7 mouse cellular contexts compared by ENCODE assay signal in the genomic region with DNA sequence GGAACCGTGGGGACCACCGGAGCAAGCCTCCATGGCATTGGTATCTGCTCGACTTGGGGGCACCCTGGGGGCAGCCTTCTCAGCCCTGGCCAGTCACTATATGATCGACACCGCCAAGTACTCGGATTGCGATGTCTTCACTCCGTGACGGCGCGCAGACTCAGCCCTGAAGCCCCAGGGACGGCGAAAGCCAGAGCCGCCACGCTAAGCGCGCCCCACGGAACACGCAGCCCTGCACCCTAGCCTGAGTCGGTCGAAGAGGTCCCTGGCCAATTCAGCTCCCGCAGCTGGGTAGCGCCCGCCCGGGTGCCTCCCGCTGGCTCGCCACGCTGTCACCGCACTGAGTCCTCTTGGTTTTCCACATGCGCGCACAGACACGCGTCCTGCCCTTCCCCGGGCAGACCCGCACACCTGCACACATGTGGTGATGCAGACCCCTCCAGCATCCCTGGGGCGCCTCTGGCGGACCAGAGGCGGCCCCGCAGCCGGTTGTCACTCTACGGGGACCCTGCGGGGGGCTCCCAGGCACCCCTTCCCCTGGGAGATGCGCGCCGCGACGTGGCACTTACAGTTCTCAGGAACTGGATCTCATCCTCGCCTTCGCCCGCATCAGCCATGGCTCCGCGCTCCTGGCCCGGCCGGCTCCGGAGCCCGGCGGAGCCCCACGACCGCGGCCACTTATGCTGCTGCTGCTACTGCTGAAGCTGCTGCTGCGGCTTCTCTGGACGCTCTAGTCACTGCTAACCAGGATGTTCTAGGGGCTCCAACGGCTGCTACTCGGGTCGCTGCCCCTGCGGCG. TPM values are rescaled to one million over a fixed set of nuclear protein-coding genes. Genes with fewer than 3 reads are reported as not detected.
A peak's percentile ranks its signal among the peaks of the same experiment; 100 is the strongest.
DNase-seq lines count a peak whose midpoint lies in the region; ATAC-seq and TF ChIP-seq lines count a peak whose summit lies in the region.

No protein-coding gene starts in this region.

- intact Hi-C loops in left cerebral cortex, postnatal 10 days (cut with DNase I), result loop anchor here (5.0 to 10.0 kb wide), 3 partner anchors 61 to 344 kb away; no protein-coding TSS in a partner anchor

- H3K4me1 ChIP-seq in ES-Bruce4 (ENCODE audit: control insufficient read depth, insufficient read depth, low read length), result no peaks in the 10 kb centered on the region
- peaks cover 16% of the 10 kb centered on the region for H3K4me1 ChIP-seq in heart, embryonic 16.5 days (ENCODE audit: control insufficient read depth, insufficient read depth, low read length)
- peaks cover 24% of the 10 kb centered on the region for H3K4me1 ChIP-seq in midbrain, embryonic 13.5 days (replicated peaks)
- H3K4me1 ChIP-seq in stomach, embryonic 16.5 days (ENCODE audit: control insufficient read depth, insufficient read depth, low read length), result peaks cover 4% of the 10 kb centered on the region; the same call in 1 of the 2 replicates

- under 1% methylated on average over 67 of the region's 67 CpGs for WGBS in heart, embryonic 16.5 days
- WGBS in midbrain, embryonic 13.5 days, result under 1% methylated on average over 67 of the region's 67 CpGs
- WGBS in stomach, embryonic 16.5 days, result under 1% methylated on average over 67 of the region's 67 CpGs

- peak; percentile 64 for DNase-seq in R1 (ENCODE audit: low read depth, low spot score)
- peak; percentile 48 for DNase-seq in embryo, embryonic 10 days (ENCODE audit: low spot score)
- DNase-seq in left cerebral cortex, postnatal 10 days (ENCODE audit: extremely low spot score in 1 of 2, low spot score in 2 of 2), result peak; percentile 23 to 65

- TF ChIP-seq EP300 in ES-Bruce4 (IDR thresholded peaks at IDR 0.05; ENCODE audit: insufficient read depth, low read depth, low read length), result no peak

- H3K4me2 ChIP-seq in heart, embryonic 16.5 days (ENCODE audit: low read depth, low read length), result peak overlapping the region; percentile 78
- peak overlapping the region; percentile 96 for H3K4me2 ChIP-seq in midbrain, embryonic 13.5 days (replicated peaks)
- H3K4me2 ChIP-seq in stomach, embryonic 16.5 days (ENCODE audit: low read depth, low read length), result peak overlapping the region; percentile 95

- peak; percentile 10 for ATAC-seq in heart, embryonic 16.5 days (replicated peaks; ENCODE audit: extremely low read depth, insufficient read depth, low FRiP score)
- ATAC-seq in midbrain, embryonic 13.5 days, result peak; percentile 81
- peak; percentile 58 for ATAC-seq in stomach, embryonic 16.5 days (ENCODE audit: insufficient read depth, low FRiP score)

- TF ChIP-seq CTCF in ES-Bruce4 (IDR thresholded peaks at IDR 0.05; ENCODE audit: low read depth, low read length), result no peak

- no peak for TF ChIP-seq POLR2A in ES-Bruce4 (IDR thresholded peaks at IDR 0.05; ENCODE audit: insufficient read depth, low read length)

- H3K9ac ChIP-seq in ES-Bruce4 (ENCODE audit: low read depth, poor library complexity, severe bottlenecking), result peak overlapping the region; percentile 95
- peak overlapping the region; percentile 94 for H3K9ac ChIP-seq in heart, embryonic 16.5 days (ENCODE audit: low read length)
- peak overlapping the region; percentile 75 for H3K9ac ChIP-seq in midbrain, embryonic 13.5 days (replicated peaks)
- peak overlapping the region; percentile 71 for H3K9ac ChIP-seq in stomach, embryonic 16.5 days (ENCODE audit: low read length)

- H3K27ac ChIP-seq in ES-Bruce4 (ENCODE audit: insufficient read depth, low read length), result no peak overlapping the region
- peak overlapping the region; percentile 97 for H3K27ac ChIP-seq in heart, embryonic 16.5 days (ENCODE audit: low read length)
- H3K27ac ChIP-seq in midbrain, embryonic 13.5 days, result peak overlapping the region; percentile 80
- no peak overlapping the region for H3K27ac ChIP-seq in stomach, embryonic 16.5 days (ENCODE audit: low read length)

- H3K4me3 ChIP-seq in ES-Bruce4 (ENCODE audit: low read depth, low read length), result peak overlapping the region; percentile 87
- H3K4me3 ChIP-seq in heart, embryonic 16.5 days (ENCODE audit: low read length), result peak overlapping the region; percentile 90
- peak overlapping the region; percentile 63 for H3K4me3 ChIP-seq in midbrain, embryonic 13.5 days (replicated peaks)
- peak overlapping the region; percentile 65 for H3K4me3 ChIP-seq in stomach, embryonic 16.5 days (replicated peaks; ENCODE audit: low read length)

- H3K27me3 ChIP-seq in ES-Bruce4 (ENCODE audit: control insufficient read depth, insufficient read depth, low read length, poor library complexity, severe bottlenecking), result peaks cover 6% of the 10 kb centered on the region
- peaks cover 9% of the 10 kb centered on the region for H3K27me3 ChIP-seq in heart, embryonic 16.5 days (ENCODE audit: control insufficient read depth, insufficient read depth, low read length)
- H3K27me3 ChIP-seq in midbrain, embryonic 13.5 days, result peaks cover 40% of the 10 kb centered on the region
- H3K27me3 ChIP-seq in stomach, embryonic 16.5 days (ENCODE audit: control insufficient read depth, insufficient read depth, low read length), result peaks cover 29% of the 10 kb centered on the region

- no peaks in the 10 kb centered on the region for H3K9me3 ChIP-seq in ES-Bruce4 (replicated peaks; ENCODE audit: control insufficient read depth, insufficient read depth, low read length, poor library complexity, severe bottlenecking)
- H3K9me3 ChIP-seq in heart, embryonic 16.5 days (replicated peaks; ENCODE audit: control insufficient read depth, low read length), result no peaks in the 10 kb centered on the region
- no peaks in the 10 kb centered on the region for H3K9me3 ChIP-seq in midbrain, embryonic 13.5 days
- H3K9me3 ChIP-seq in stomach, embryonic 16.5 days (replicated peaks; ENCODE audit: control insufficient read depth, low read length), result no peaks in the 10 kb centered on the region

- H3K36me3 ChIP-seq in ES-Bruce4 (ENCODE audit: control insufficient read depth, insufficient read depth, low read length, poor library complexity, severe bottlenecking), result no peaks in the 10 kb centered on the region
- no peaks in the 10 kb centered on the region for H3K36me3 ChIP-seq in heart, embryonic 16.5 days (ENCODE audit: control insufficient read depth, insufficient read depth)
- no peaks in the 10 kb centered on the region for H3K36me3 ChIP-seq in midbrain, embryonic 13.5 days
- H3K36me3 ChIP-seq in stomach, embryonic 16.5 days (ENCODE audit: control insufficient read depth, insufficient read depth, low read length), result no peaks in the 10 kb centered on the region

RNA-seq across cellular contexts. Expression of a gene that starts 0.7 kb away (rescaled TPM):
- polyA plus RNA-seq in ES-Bruce4 (2011; ENCODE audit: insufficient read depth, insufficient read length, low read depth, missing spikeins), result 1.9 and 2.9 TPM in 2 replicates
- 31.5 and 33.3 TPM in 2 replicates for polyA plus RNA-seq in heart, embryonic 16.5 days (2015; fragmentation: Nextera tagmentation; extraction: Ambion mirVana)
- 100 to 1,000 TPM; 132 to 134 TPM for total RNA-seq in left cerebral cortex, postnatal 10 days (2021)
- polyA plus RNA-seq in midbrain, embryonic 13.5 days (2015; fragmentation: Nextera tagmentation; extraction: Ambion mirVana), result 2.5 and 2.7 TPM in 2 replicates
- 0.67 and 0.87 TPM in 2 replicates for polyA plus RNA-seq in stomach, embryonic 16.5 days (2015; fragmentation: Nextera tagmentation; extraction: Ambion mirVana)

Comparison
In these comparisons a context has a peak if more than half of its experiments do, and no peak if none do; other contexts are left out.
1. H3K27ac ChIP-seq: peak in heart, embryonic 16.5 days (single experiment) and midbrain, embryonic 13.5 days (single experiment); none in ES-Bruce4 (single experiment) and stomach, embryonic 16.5 days (single experiment).
2. ATAC-seq: peak in every context shown above with its lines; median percentile 81 in midbrain, embryonic 13.5 days; 58 in stomach, embryonic 16.5 days; 10 in heart, embryonic 16.5 days.
3. Peak in every context shown above with its lines, with median percentiles within 50 percentile points of each other: H3K4me3 ChIP-seq, H3K9ac ChIP-seq, DNase-seq and H3K4me2 ChIP-seq.